Mouse (Mus musculus) hindbrain, embryonic 11.5 days (tissue): ENCODE measurements at regions not wholly inside any gene's neighbourhood (a gene's known extent, or its start where the extent isn't known, plus 50 kb on each side); places are given as distances from the start of the nearest gene placed in this dataset.

Experiments
- ATAC-seq: fragments of 200-750 bp; cut with Nextera tagmentation; 2 replicates; pipeline ENCODE4 v1.8.0; 2017; ENCODE audit warnings: mild to moderate bottlenecking, moderate TSS enrichment, moderate library complexity; ENCODE audit not compliant: low FRiP score
- DNase-seq: peaks from one replicate; pipeline ENCODE4 v3.0.0-alpha.2; 2015; ENCODE audit warnings: low spot score
- H3K27ac ChIP-seq: fragments of 300-500 bp; sonication (generic); 2 replicates; pipeline ENCODE4 v1.5.1; 2014; ENCODE audit warnings: mild to moderate bottlenecking, low read depth, low read length
- H3K27me3 ChIP-seq: fragments of 300-500 bp; sonication (generic); 2 replicates; pipeline ENCODE4 v1.6.1; 2014; ENCODE audit warnings: mild to moderate bottlenecking, low read length, moderate library complexity, mixed read lengths; ENCODE audit not compliant: control insufficient read depth, insufficient read depth
- H3K36me3 ChIP-seq: fragments of 300-500 bp; sonication (generic); 2 replicates; pipeline ENCODE4 v1.6.1; 2014; ENCODE audit warnings: mild to moderate bottlenecking, low read length, moderate library complexity, mixed read lengths; ENCODE audit not compliant: control insufficient read depth, insufficient read depth
- H3K4me1 ChIP-seq: fragments of 300-500 bp; sonication (generic); replicated peaks from 2 replicates; pipeline ENCODE4 v1.6.1; 2014; ENCODE audit warnings: low read length, mixed read lengths; ENCODE audit not compliant: control insufficient read depth, insufficient read depth
- H3K4me2 ChIP-seq: fragments of 300-500 bp; sonication (generic); replicated peaks from 2 replicates; pipeline ENCODE4 v1.6.1; 2014; ENCODE audit warnings: mild to moderate bottlenecking, low read depth, low read length
- H3K4me3 ChIP-seq: fragments of 300-500 bp; sonication (generic); 2 replicates; pipeline ENCODE4 v1.5.1; 2014; ENCODE audit warnings: low read depth, low read length
- H3K9ac ChIP-seq: fragments of 300-500 bp; sonication (generic); 2 replicates; pipeline ENCODE4 v1.6.1; 2014; ENCODE audit warnings: low read depth, low read length
- H3K9me3 ChIP-seq: fragments of 300-500 bp; sonication (generic); 2 replicates; pipeline ENCODE4 v1.6.1; 2016; ENCODE audit warnings: low read length; ENCODE audit not compliant: control insufficient read depth
- WGBS: fragments of 180-500 bp; shearing (Covaris S2); extraction: QIAGEN DNeasy Blood & Tissue Kit; methylation state at CpG from one replicate; pipeline ENCODE4 v1.1.7; 2014; 5-methylcytosine and 5-hydroxymethylcytosine counted together

DNA sequence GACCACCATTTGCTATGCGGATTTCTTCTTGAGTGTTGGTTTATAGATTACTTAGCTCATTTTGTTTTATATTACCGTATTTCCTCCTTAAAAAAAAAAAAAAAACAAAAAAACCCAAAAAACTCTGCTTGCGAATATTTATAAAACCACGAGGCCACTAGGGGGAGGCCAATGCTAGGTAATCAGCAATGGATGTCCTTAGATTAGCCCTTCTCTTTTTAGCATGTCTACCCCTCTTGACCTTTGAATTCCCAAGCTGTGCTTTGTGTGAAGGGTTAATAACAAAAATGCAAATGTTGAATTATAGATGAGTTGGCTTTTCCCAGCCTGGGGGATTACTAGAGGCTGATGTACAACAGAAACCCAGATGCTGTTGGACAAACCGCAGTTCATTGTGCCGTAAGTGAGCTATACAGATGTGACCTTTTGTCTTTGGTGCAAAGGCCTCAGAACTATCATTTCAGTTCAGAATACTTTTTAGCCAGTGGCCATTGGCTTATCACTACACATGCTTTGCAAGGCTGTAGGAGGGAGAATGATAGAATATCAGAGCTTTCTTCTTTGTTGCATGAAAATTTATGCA, 88.5 kb upstream of the Pfkp start:
- Histone ChIP-seq H3K4me2 (no peak overlapping the region), H3K4me3 (no peak overlapping the region), H3K27me3 (no peaks in the 10 kb centered on the region), H3K27ac (no peak overlapping the region), H3K36me3 (no peaks in the 10 kb centered on the region), H3K9me3 (no peaks in the 10 kb centered on the region), H3K9ac (no peak overlapping the region), H3K4me1 (no peaks in the 10 kb centered on the region)
- peak; percentile 51 for DNase-seq
- peak; percentile 75 for ATAC-seq
- WGBS = 64% methylated on average over 6 of the region's 6 CpGs
